Mouse (Mus musculus): ENCODE results near the gene Sox1. TPM values are rescaled to one million over a fixed set of nuclear protein-coding genes. Genes with fewer than 3 reads are reported as not detected.

Gene Sox1
- polyA plus RNA-seq, 2 experiments: not detected

DNA sequence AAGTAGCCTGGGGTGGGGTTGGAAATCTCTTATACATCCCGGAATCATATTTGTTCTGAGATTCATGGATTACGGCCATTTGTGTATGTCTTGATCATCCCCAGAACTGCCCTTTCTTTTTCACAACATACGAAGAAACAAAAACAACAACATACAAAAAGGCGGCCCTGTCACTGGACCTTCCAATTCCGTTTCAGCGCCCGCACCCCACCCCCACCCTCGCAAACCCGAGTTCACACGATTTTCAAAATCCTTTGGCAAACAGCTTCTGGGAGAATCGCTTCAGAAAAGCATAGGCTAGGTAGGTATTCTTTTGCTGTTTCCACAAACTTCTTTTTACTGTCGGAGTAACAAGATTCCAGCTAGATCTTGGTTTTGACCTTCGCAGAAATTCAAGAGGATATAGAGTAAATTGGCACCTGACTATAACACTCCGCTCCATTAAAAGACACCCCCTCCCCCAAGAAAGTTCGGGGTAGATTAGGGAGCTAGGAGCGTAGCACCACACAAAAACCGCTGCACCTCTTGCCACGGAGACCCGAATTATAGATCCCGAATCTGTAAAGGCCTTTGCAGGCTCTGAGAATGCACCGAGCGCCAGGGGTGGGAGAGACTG, 602 bp upstream of the Sox1 start:
- no peak overlapping the region for H3K9ac ChIP-seq (replicated peaks)
- H3K4me3 ChIP-seq (ENCODE audit: insufficient read depth in 1 of 2, low read depth in 2 of 2, low read length in 2 of 2): no peak overlapping the region
- no peak overlapping the region for H3K27ac ChIP-seq
- H3K4me2 ChIP-seq (ENCODE audit: low read depth): no peak overlapping the region
- H3K9me3 ChIP-seq (ENCODE audit: control insufficient read depth, low read length): no peaks in the 10 kb centered on the region
- H3K36me3 ChIP-seq (replicated peaks; ENCODE audit: control insufficient read depth, insufficient read depth, low read depth): no peaks in the 10 kb centered on the region
- ATAC-seq (ENCODE audit: insufficient read depth) (no peak), DNase-seq (ENCODE audit: low read depth in 3 of 3, low spot score in 3 of 3) (no peak)
- no peaks in the 10 kb centered on the region for H3K4me1 ChIP-seq (replicated peaks; ENCODE audit: control insufficient read depth in 2 of 2, insufficient read depth in 2 of 2, low read length in 1 of 2)
- WGBS (ENCODE audit: insufficient replicate concordance): 3% methylated on average over 22 of the region's 22 CpGs
- TF ChIP-seq CTCF (IDR thresholded peaks at IDR 0.05; ENCODE audit: low read depth): no peak
- no peak for TF ChIP-seq EP300 (IDR thresholded peaks at IDR 0.05; ENCODE audit: low read depth)
- peaks cover 99% of the 10 kb centered on the region for H3K27me3 ChIP-seq (ENCODE audit: control insufficient read depth, insufficient read depth, low read length)

DNA sequence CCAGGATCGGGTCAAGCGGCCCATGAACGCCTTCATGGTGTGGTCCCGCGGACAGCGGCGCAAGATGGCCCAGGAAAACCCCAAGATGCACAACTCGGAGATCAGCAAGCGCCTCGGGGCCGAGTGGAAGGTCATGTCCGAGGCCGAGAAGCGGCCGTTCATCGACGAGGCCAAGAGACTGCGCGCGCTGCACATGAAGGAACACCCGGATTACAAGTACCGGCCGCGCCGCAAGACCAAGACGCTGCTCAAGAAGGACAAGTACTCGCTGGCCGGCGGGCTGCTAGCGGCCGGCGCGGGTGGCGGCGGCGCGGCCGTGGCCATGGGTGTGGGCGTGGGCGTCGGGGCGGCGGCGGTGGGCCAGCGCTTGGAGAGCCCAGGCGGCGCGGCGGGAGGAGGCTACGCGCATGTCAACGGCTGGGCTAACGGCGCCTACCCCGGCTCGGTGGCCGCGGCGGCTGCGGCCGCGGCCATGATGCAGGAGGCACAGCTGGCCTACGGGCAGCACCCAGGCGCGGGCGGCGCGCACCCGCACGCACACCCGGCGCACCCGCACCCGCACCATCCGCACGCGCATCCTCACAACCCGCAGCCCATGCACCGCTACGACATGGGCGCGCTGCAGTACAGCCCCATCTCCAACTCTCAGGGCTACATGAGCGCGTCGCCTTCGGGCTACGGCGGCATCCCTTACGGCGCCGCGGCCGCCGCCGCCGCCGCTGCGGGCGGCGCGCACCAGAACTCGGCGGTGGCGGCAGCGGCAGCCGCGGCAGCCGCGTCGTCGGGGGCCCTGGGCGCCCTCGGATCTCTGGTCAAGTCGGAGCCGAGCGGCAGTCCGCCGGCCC, 1.6 kb downstream of the Sox1 start:
- Histone ChIP-seq H3K27me3 (ENCODE audit: control insufficient read depth, insufficient read depth, low read length) (peaks cover 99% of the 10 kb centered on the region), H3K4me1 (replicated peaks; ENCODE audit: control insufficient read depth in 2 of 2, insufficient read depth in 2 of 2, low read length in 1 of 2) (no peaks in the 10 kb centered on the region), H3K9ac (replicated peaks) (no peak overlapping the region), H3K4me3 (ENCODE audit: insufficient read depth in 1 of 2, low read depth in 2 of 2, low read length in 2 of 2) (no peak overlapping the region), H3K4me2 (ENCODE audit: low read depth) (no peak overlapping the region), H3K36me3 (replicated peaks; ENCODE audit: control insufficient read depth, insufficient read depth, low read depth) (no peaks in the 10 kb centered on the region), H3K27ac (no peak overlapping the region), H3K9me3 (ENCODE audit: control insufficient read depth, low read length) (no peaks in the 10 kb centered on the region)
- DNase-seq (ENCODE audit: low read depth in 3 of 3, low spot score in 3 of 3): no peak
- TF ChIP-seq CTCF (IDR thresholded peaks at IDR 0.05; ENCODE audit: low read depth): no peak
- no peak for TF ChIP-seq EP300 (IDR thresholded peaks at IDR 0.05; ENCODE audit: low read depth)
- ATAC-seq (ENCODE audit: insufficient read depth): no peak
- WGBS (ENCODE audit: insufficient replicate concordance): 1% methylated on average over 108 of the region's 118 CpGs

DNA sequence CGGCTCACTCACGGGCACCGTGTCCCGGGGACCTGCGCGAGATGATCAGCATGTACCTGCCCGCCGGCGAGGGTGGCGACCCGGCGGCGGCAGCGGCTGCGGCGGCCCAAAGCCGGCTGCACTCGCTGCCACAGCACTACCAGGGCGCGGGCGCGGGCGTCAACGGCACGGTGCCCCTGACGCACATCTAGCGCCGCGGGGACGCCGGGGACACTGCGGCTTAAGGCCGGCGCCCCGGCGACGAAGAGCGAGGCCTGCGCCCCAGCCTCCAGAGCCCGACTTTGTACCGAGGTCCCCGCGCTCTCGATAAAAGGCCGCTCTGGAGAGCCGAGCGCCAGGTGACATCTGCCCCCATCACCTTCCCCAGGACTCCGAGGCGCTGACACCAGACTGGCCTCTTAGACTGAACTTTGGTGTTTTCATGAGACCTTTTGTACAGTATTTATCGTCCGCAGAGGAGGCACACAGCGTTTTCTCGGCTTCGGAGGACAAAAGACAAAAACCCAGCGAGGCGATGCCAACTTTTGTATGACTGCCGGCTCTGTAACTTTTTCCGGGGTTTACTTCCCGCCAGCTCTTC, 2.3 kb downstream of the Sox1 start:
- Histone ChIP-seq H3K27ac (no peak overlapping the region), H3K4me2 (ENCODE audit: low read depth) (no peak overlapping the region), H3K9ac (replicated peaks) (no peak overlapping the region), H3K27me3 (ENCODE audit: control insufficient read depth, insufficient read depth, low read length) (peaks cover 99% of the 10 kb centered on the region), H3K9me3 (ENCODE audit: control insufficient read depth, low read length) (no peaks in the 10 kb centered on the region), H3K36me3 (replicated peaks; ENCODE audit: control insufficient read depth, insufficient read depth, low read depth) (no peaks in the 10 kb centered on the region), H3K4me1 (replicated peaks; ENCODE audit: control insufficient read depth in 2 of 2, insufficient read depth in 2 of 2, low read length in 1 of 2) (no peaks in the 10 kb centered on the region), H3K4me3 (ENCODE audit: insufficient read depth in 1 of 2, low read depth in 2 of 2, low read length in 2 of 2) (no peak overlapping the region)
- no peak for ATAC-seq (ENCODE audit: insufficient read depth)
- no peak for DNase-seq (ENCODE audit: low read depth in 3 of 3, low spot score in 3 of 3)
- WGBS (ENCODE audit: insufficient replicate concordance): under 1% methylated on average over 59 of the region's 59 CpGs
- no peak for TF ChIP-seq EP300 (IDR thresholded peaks at IDR 0.05; ENCODE audit: low read depth)
- TF ChIP-seq CTCF (IDR thresholded peaks at IDR 0.05; ENCODE audit: low read depth): no peak

DNA sequence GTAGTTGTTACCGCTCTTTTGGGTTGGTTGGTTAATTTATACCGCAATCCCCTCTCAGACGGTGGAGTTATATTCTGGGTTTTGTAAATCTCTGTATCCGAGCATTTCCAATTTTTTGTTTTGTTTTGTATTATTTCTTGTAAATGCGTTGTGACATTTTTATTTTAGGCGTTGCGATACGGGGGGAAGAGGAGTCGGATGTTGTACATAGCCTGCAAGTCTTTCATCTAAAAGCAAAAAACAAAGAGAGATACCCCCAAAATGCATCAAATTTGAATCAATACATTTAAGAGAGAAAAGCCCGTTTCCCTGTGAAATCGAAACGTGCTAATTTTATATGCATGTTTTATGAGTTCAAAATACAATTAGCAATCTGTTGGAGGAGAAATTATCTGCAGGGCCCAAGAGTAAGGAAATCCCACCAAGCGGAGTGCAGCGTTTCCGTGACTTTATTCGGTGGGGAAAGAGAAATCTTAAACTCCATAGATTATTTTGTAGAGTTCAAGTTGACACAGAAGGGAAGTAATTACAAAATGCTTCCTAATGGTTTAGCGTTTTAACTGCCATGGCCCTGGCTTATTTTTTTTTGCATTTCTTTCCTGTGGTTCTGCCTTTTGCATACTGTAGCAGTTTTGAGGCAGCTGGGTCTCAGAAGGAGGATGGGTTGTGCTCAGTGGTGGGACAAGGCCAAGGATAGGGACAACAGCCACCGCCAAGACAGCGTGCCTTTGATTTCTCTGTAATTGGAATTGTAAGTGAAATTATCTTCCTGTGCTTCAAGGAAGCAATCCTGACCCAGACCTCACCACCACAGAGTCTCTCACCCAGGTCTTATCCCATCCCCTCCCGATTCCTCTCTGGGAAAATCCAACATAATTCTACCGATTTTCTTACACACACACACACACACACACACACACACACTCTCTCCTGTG, 3.2 kb downstream of the Sox1 start:
- H3K27ac ChIP-seq: no peak overlapping the region
- WGBS (ENCODE audit: insufficient replicate concordance): 1% methylated on average over 21 of the region's 21 CpGs
- no peak overlapping the region for H3K4me2 ChIP-seq (ENCODE audit: low read depth)
- H3K9me3 ChIP-seq (ENCODE audit: control insufficient read depth, low read length): no peaks in the 10 kb centered on the region
- H3K4me3 ChIP-seq (ENCODE audit: insufficient read depth in 1 of 2, low read depth in 2 of 2, low read length in 2 of 2): no peak overlapping the region
- peaks cover 98% of the 10 kb centered on the region for H3K27me3 ChIP-seq (ENCODE audit: control insufficient read depth, insufficient read depth, low read length)
- no peak overlapping the region for H3K9ac ChIP-seq (replicated peaks)
- H3K36me3 ChIP-seq (replicated peaks; ENCODE audit: control insufficient read depth, insufficient read depth, low read depth): no peaks in the 10 kb centered on the region
- DNase-seq (ENCODE audit: low read depth in 3 of 3, low spot score in 3 of 3) (no peak), ATAC-seq (ENCODE audit: insufficient read depth) (no peak)
- no peaks in the 10 kb centered on the region for H3K4me1 ChIP-seq (replicated peaks; ENCODE audit: control insufficient read depth in 2 of 2, insufficient read depth in 2 of 2, low read length in 1 of 2)
- TF ChIP-seq CTCF (IDR thresholded peaks at IDR 0.05; ENCODE audit: low read depth) (no peak), EP300 (IDR thresholded peaks at IDR 0.05; ENCODE audit: low read depth) (no peak)
